Mouse (Mus musculus) kidney, postnatal 4 days (tissue): ENCODE data around the gene Alox12b.

ENCODE experiments used
- DNase-seq, 2 experiments: peaks; one replicate each; pipeline ENCODE4 v3.0.0; 2021; ENCODE audit warnings: mixed read lengths in 2 of 2

Gene Alox12b

GRCm38 (mm10) chr11:69123693-69124497, 32.9 kb upstream of the Alox12b start:
- DNase-seq, result peak; percentile 90 to 93

GRCm38 (mm10) chr11:69124498-69124847, 32.3 kb upstream of the Alox12b start:
- DNase-seq, result peak; percentile 70 to 78

GRCm38 (mm10) chr11:69125041-69125851, 31.5 kb upstream of the Alox12b start:
- DNase-seq, result peak; percentile 80 to 89

DNA sequence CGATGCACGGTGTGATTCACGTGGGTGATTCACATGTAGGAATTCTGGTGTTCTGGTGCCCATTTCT, 31.1 kb upstream of the Alox12b start, which contains the start of gene Aloxe3:
Gene Aloxe3, plus strand, starts transcription at position 45 of the 67 bp plus-strand sequence.
- DNase-seq, result no peak

GRCm38 (mm10) chr11:69125919-69126705, 30.7 kb upstream of the Alox12b start:
- peak in 1 of 2 experiments; percentile 31 for DNase-seq

- no peak for DNase-seq
Observed at GRCm38 (mm10) chr11:69126706-69127095, 30.1 kb upstream of the Alox12b start.

DNA sequence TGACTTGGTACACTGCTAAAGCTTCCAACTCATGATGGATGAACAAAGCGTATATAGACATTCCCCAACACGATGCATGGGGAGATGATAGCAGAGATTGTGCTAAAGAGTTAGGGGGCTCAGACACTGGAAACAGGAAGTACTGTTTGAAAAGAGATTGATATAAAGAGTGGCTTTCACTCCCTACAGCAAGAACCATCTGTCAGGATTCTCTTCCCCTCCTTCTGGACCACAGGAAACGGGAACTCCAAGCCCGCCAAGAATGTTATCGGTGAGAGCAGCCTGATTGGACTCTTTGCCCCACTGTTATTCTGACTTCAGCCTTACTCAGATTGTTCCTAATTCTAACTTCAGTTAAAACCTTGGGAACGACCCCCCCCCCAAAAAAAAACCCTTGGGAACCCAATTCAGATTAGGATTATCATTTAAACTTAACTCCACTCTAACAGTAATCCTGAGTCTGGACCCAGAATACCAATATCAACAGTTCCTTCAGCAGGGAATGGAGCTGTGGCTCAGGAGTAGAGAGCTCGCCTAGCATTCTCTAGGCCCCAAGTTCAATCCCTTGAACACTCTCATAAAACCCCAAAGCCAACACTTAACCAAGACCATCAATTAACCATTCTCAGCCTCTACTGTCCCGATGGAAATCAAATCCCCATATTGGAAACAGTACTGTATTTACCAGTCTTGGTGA, 28.2 kb upstream of the Alox12b start:
- DNase-seq, result no peak

DNA sequence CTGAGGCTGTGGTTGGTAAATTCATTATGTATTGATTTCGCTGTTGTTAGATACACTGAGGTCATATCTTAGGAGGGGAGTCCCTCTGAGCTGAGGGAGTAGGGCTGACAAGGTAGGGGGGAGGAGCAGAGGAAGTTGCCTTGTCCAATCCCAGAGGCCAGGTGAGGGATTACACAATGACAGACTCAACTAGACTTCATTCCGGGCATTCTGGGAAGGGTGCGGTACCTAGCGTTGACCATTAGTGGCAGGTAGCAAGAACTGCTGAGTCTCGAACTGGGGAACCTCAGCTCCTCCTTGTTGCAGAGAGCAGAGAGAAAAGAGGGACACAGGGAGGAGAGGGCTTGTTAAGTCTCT, 23.2 kb upstream of the Alox12b start:
- DNase-seq, result no peak

GRCm38 (mm10) chr11:69133923-69134621, 22.7 kb upstream of the Alox12b start:
- DNase-seq, result peak; percentile 71 to 80

DNA sequence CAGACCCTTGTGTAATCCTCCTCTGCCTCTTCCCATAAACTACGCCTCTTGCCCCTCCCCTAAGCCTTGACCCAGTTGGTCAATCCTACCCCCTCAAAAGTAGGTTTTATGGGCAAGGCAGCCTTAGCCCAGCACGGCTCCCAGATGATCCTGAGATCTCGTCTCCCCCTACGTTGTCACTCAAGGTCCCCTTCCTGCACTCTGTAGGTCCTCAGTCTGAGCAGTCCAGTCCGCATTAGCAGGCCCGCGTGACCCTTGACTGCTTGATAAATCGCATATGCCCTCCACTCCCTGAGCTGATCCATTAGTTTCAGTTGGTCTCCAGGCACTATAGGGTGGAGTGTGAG, 22.2 kb upstream of the Alox12b start:
- no peak for DNase-seq

GRCm38 (mm10) chr11:69135361-69135760, 21.4 kb upstream of the Alox12b start:
- no peak for DNase-seq

DNA sequence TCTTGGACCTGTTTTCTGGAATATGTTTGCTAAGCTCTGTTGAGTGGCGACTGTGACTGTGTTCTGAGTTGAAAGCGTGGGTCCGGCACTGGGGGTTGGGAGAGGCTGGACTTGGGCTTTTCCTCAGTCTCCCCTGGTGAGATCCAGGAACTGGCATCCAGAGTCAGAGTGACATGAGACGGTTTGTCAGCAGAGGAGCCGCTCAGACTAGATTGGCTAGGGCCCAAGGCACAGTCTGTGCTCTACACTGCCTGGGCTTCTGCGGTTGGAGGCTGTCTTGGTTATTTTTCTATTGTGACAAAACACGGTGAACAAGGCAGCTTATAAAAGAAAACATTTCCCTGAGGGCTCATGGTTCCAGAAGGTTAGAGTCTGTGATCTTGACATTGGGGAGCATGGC, 9.2 kb upstream of the Alox12b start:
- no peak for DNase-seq

- no peak for DNase-seq
Observed at GRCm38 (mm10) chr11:69148451-69148960, 8.3 kb upstream of the Alox12b start.

- DNase-seq, result no peak
Observed at GRCm38 (mm10) chr11:69149728-69150127, 7.1 kb upstream of the Alox12b start.

- peak; percentile 90 to 91 for DNase-seq
Observed at GRCm38 (mm10) chr11:69150444-69150843, 6.3 kb upstream of the Alox12b start.

DNA sequence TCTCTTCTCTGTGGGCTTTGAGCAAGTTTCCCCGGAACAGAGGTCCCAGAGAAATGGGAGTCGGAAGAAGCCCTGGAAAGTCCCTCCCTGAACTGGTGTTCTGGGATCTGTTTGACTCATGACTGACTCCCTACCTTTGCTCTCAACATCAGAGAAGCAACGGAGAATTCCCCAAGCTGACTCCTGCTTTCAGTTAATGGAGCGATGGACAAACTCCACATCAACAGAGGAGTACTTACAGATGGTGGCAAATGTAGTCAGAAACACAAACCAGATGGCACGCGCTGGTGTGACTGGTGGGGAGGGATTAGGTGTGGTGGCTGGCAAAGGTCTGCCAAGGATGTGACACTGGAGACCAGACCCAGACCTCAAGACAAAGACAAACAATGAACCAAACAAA, 5.8 kb upstream of the Alox12b start:
- DNase-seq, result no peak

DNA sequence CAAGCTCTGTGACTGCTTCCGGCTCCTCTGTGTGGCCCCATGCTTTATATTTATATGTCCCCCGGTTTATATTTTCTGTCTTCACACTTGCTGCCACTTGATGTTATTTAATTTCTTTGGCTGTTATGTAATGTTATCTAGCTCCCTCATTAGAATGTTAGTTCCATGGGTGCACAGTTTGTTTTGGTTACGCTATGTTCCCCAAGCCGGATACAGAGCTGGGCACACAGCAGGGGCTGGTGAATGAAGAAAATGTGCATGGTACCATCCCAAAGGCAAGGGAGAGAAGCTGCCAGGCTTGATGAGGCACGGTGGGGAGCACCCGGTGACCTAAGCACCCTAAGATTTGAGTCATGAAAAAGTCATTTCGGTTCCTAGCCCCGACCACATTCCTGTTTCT, 3.0 kb upstream of the Alox12b start:
- no peak for DNase-seq

DNA sequence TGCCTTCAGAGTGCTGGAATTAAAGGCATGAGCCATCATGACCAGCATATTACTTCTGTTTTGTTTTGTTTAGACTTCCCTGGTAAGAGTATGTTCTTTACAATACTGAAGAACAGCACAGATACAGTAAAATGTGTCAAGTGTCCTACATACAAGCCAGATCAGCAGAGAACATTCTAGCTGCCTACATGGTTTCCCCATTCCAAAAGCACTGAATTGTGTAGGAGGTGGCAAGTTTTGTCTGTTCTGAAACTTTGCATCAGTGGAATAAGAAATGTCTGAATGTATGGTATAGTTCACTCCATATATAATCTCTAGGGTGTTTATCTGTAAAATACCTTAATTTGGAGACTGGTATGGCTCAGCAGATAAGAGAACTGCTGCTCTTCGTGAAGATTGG, 1.4 kb upstream of the Alox12b start:
- no peak for DNase-seq

DNA sequence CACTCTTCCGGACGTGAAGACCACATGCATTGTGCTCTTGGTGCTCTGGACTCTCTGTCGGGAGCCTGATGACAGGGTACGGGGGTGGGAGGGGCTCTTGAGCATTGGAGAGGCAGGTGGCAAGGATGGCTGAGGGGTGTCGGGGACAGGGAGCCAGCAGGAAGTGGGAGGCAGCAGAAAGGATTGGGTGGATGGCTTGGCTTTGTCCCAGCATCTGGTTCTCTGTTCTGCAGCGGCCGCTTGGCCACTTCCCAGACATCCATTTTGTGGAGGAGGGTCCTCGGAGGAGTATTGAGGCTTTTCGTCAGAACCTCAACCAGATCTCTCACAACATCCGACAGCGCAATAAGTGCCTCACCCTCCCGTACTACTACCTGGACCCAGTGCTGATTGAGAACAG, 12.5 kb downstream of the Alox12b start:
- peak; percentile 14 to 42 for DNase-seq

DNA sequence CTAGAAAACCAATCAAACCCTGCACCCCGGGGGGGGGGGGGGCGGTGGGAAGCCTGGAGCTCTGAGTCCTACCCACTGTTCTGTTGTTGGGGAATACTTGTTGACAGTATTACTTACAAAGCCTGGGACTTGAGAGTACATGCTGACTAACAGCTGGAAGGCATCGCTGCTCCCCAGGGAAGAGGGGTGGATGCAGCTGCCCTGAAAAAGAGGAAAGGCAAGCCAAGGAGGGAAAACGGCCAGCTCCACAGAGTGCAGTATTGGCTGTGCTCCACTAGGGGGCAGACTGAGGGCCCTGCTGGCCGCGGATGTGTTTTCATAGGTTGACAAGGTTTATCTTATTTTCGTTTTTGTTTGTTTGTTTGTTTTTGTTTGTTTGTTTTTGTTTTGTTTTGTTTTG, 14.8 kb downstream of the Alox12b start:
- DNase-seq, result peak; percentile 85 to 88

GRCm38 (mm10) chr11:69172606-69173005, 15.8 kb downstream of the Alox12b start:
- DNase-seq, result no peak

DNA sequence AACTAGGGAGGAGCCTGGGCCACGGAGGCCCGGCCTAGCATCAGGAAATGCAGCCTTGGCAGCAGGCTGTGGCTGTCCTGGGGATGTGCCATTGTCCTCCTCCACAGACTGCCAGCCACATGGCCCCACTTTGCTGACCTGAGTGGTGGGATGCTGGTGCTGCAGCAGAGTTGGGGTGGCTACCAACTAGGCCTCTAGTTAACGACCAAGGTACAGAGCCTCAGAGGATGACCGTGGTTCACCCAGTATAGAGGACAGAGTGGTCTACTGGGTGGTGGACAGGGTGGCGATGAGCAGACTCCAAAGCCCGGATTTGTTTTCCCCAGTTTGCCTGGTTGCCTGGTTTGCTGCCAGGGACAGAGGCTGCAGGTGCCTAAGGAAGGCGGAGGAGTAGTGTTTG, 17.9 kb downstream of the Alox12b start:
- DNase-seq, result no peak

GRCm38 (mm10) chr11:69178525-69178924, 21.7 kb downstream of the Alox12b start:
- no peak for DNase-seq
